Mouse (Mus musculus): Measurements from ENCODE around the gene Atcay.
"Not testable (repeated sequence)": the region's sequence is repeated elsewhere in the genome, so short reads cannot be mapped to it uniquely, and the experiment has no call there.

Atcay gene

DNA sequence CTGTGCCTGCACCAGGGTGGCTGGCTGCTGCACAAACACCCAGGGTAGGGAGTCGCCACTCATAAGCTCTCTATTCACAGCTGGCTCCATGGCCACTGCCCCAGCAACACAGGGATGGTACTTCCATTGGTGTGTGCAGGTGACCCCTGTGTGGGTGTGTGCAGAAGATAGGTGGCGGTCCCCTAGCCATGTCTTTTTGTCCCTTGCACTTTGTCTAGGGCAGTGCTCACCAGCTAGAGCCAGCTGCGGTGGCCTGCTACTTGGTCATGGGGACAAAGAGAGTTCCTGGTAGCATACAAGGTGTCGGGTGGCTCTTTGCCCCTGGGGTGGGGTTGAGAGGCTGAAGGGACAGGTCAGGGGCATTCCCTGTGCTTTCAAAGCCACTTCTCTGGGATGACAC lies 13.5 kb upstream of the Atcay start:
- DNase-seq (ENCODE audit: extremely low read depth, low read depth), result no peak

- no peak for DNase-seq (ENCODE audit: extremely low read depth, low read depth)
Observed at GRCm38 (mm10) chr10:81242021-81242420, 11.4 kb upstream of the Atcay start.

GRCm38 (mm10) chr10:81240876-81241275 lies 10.2 kb upstream of the Atcay start:
- no peak for DNase-seq (ENCODE audit: extremely low read depth, low read depth)

DNA sequence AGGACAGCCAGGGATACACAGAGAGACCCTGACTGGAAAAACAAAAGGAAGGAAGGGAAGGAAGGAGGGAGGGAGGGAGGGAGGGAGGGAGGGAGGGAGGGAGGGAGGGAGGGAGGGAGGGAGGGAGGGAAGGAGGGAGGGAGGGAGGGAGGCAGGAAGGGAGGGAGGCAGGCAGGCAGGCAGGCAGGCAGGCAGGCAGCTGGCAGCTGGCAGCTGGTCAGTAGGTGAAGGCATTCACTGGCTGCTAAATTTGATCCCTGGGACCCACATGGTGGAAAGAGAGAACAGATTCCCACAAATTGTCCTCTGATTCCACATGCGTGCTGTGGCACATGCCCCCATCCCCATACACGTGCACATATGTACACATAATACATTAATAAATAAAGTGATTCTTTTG lies 8.0 kb upstream of the Atcay start:
- DNase-seq (ENCODE audit: extremely low read depth, low read depth), result no peak

- no peak for DNase-seq (ENCODE audit: extremely low read depth, low read depth)
Observed at GRCm38 (mm10) chr10:81236471-81237268, 6.0 kb upstream of the Atcay start.

- DNase-seq (ENCODE audit: extremely low read depth, low read depth), result no peak
Observed at GRCm38 (mm10) chr10:81234206-81234605, 3.6 kb upstream of the Atcay start.

- DNase-seq (ENCODE audit: extremely low read depth, low read depth), result no peak
Observed at GRCm38 (mm10) chr10:81233226-81233585, 2.6 kb upstream of the Atcay start.

DNA sequence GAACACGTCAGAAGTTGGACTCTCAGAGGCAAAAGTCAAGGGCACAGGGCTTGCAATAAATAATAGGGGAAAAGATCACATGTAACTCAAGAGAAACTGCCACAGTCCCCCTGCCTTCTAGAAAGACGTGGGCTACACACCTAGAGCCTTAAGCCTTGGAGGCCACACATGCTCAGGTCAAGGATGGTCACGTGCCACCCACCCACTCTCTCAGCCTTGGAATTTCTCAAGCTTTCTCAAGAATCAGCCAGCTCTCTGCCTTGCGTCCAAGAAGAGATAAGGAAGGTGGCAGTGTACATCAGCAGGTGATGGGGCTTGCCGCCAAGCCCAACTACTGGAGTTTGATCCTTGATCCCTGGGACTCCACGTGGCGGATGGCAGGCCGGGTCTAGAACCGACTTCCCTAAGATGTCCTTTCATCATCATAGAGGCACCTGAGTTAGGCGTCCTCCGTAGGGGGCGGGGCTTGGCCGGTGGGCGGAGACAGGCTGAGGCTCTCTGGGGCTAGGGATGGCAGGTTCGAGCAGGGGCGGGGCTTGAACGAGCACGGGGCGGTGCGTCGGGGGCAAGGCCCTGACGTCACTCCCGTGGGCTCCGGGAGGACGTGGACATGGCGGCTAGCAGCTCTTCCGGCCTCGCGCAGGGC lies 2.1 kb upstream of the Atcay start, which contains the start of gene Zfr2:
Gene Zfr2 (plus strand): TSS at position 576 of the 646 bp plus-strand sequence.
- DNase-seq (ENCODE audit: extremely low read depth, low read depth), result peak; percentile 75

DNA sequence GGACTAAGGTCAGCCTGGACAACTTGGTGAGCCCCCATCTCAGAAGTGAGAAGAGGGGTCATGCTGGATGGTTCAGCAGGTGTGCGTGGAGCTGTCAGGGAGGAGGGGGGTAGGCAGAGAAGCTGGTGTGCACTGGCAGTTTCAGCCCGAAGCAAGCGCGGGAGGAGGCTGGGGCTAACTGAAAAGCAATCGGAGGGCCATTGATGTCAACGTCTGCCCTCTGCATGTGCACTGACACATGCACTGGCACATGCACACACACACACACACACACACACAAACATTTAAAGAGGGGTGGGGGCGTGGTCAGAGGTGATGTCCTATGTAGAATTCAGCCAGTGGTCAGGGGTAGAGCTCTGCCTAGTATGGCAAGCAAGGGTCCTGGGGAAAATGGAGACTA lies 803 bp upstream of the Atcay start:
- no peak for DNase-seq (ENCODE audit: extremely low read depth, low read depth)

DNA sequence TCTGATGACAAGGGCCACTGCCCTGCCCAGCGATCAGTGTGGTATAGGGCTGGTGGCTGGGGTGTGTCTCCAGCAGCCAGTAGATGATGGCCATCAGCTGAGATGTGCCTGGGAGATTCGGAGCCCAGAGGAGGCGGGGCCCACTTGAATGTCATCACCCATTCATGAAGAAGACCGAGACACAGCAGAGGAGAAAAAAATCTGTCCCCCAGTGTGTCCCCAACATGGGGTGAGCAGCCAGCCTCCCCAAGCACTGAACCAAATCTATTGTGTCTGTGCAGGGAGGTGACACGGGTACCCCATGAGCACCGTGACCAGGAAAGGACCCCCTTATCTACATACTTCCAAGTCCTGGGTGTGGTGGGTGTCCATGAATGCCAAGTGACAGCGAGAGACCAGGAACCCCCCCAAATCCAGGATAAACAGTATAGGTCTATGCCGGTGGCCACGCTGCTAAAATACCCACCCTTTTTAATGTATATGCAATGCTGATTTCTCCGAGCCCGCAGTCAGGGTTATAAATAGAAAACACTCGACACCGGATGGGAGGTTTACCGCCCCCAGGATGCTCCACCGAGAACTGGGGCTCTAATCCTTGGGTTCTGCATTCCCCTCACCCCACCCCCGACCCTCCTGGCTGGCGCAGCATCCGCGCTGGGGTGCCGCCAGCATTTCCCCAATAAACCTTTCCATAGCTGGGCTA lies 747 bp downstream of the Atcay start:
- DNase-seq (ENCODE audit: extremely low read depth, low read depth), result no peak

GRCm38 (mm10) chr10:81223731-81224130 lies 6.9 kb downstream of the Atcay start:
- not testable (repeated sequence) for DNase-seq (ENCODE audit: extremely low read depth, low read depth)

- peak; percentile 54 for DNase-seq (ENCODE audit: extremely low read depth, low read depth)
Observed at GRCm38 (mm10) chr10:81221402-81222015, 9.1 kb downstream of the Atcay start.

GRCm38 (mm10) chr10:81217964-81218363 lies 12.7 kb downstream of the Atcay start:
- no peak for DNase-seq (ENCODE audit: extremely low read depth, low read depth)

DNA sequence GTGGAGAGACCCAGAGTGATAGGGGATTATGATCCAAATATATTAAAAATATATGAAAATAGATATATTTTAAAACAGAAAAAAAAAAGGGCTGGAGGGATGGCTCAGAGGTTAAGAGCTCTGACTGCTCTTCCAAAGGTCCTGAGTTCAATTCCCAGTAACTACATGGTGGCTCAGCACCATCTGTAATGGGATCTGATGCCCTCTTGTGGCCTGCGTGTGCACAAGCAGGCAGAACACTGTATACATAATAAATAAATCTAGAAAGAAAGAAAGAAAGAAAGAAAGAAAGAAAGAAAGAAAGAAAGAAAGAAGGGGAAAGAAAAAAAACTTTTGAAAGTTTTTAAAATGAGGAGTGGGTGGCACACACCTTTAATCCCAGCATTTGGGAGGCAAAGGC lies 13.4 kb downstream of the Atcay start:
- DNase-seq (ENCODE audit: extremely low read depth, low read depth), result not testable (repeated sequence)

- no peak for DNase-seq (ENCODE audit: extremely low read depth, low read depth)
Observed at GRCm38 (mm10) chr10:81216810-81217209, 13.8 kb downstream of the Atcay start.

GRCm38 (mm10) chr10:81216260-81216659 lies 14.4 kb downstream of the Atcay start:
- DNase-seq (ENCODE audit: extremely low read depth, low read depth), result no peak

DNA sequence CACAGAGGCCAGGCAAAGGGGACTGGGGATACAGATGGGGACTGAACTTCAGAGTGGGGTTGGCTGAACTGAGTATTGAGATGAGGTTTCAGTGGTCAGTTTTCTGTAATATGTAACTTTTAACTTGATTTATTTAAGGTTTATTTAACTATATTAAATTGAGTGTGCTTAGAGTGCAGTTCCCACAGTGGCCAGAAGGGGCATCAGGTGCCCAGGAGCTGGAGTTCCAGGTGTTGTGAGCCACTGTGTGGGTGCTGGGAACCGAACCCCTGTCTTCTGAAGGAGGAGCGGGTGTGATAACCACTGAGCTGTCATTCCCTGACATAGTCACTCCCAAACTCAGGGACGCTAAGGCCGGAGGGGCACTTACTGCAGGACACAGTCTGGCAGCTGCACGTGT lies 20.5 kb downstream of the Atcay start:
- DNase-seq (ENCODE audit: extremely low read depth, low read depth), result no peak

- no peak for DNase-seq (ENCODE audit: extremely low read depth, low read depth)
Observed at GRCm38 (mm10) chr10:81204137-81204536, 26.5 kb downstream of the Atcay start.

- DNase-seq (ENCODE audit: extremely low read depth, low read depth), result no peak
Observed at GRCm38 (mm10) chr10:81202978-81203720, 27.5 kb downstream of the Atcay start.

DNA sequence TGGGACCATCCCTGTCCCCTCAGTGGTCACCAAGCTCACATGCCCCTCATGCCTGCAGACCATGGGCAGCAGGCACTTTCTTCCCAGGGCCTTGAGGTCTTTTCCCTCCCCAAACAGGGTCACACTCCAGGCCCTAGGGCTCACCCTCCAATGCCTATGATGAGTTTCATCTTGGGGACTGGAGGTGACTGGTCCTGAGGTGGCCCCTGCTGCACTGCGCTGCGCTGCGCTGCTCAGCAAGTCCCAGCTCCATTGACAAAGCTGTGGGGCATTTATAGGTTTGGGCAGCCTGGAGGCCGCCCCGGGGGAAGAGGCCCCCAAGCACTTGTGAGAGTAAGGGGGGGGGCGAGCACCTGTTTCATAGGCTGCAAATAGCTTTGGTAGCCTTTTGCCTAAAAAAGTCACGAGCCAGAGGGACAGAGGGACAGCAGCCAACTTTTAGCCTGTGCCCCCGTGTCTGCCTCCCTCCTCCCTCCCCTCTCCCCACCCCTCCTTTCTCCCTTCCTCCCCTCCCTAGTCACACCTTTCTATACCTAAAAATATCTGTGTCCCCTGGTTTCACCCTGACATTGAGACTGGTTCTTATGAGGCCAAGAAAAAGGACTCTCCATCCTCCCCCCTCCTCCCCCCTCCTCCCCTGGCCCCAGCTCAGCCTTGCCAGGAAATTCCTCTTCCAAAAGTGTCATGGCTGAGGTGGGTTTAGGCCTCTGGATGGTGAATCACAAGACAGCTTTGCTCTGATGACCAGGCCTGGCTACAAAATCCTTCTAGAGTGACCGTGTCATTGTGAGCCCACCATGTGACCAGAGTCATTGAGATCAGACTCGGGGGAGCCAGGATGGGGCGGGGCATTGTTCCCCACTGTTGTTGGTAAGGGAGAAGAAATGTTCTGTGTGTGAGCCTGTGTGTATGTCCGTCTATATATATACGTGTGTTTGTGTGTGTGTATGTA lies 28.6 kb downstream of the Atcay start, which contains the start of gene Nmrk2:
Gene Nmrk2 (minus strand): TSS at position 245 of the 952 bp plus-strand sequence.
- no peak for DNase-seq (ENCODE audit: extremely low read depth, low read depth)

Measured in MEL-GATA-1-ER (cell line).